Mouse (Mus musculus) natural killer cell, adult 2 months (primary cell): ENCODE measurements at regions not wholly inside any gene's neighbourhood (a gene's known extent, or its start where the extent isn't known, plus 50 kb on each side); places are given as distances from the start of the nearest gene placed in this dataset.
A peak's percentile ranks its signal among the peaks of the same experiment; 100 is the strongest.

ENCODE experiments used
- DNase-seq, 2 experiments: peaks; one replicate each; pipeline ENCODE4 v3.0.0; 2022; ENCODE audit warnings: low spot score in 2 of 2

DNA sequence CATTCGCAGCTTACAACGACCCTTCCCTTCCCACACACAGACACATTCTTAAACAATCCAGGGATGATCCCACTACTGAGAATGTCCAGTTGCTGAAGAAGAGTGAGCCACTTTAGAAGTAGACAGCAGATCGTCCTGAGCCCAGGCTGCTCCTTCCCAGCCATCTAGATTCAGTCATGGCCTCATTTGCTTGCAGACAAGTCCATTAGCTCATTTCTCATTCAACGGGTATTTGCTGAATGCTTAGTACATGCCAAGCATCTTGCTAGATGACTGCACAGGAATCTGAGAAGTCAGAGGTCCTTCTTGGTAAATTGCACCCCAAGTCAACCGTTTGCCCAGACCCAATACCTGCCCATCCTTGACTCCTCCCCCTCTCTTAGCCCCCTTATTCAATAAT, 57.8 kb downstream of the Ier5 start:
- no peak for DNase-seq

DNA sequence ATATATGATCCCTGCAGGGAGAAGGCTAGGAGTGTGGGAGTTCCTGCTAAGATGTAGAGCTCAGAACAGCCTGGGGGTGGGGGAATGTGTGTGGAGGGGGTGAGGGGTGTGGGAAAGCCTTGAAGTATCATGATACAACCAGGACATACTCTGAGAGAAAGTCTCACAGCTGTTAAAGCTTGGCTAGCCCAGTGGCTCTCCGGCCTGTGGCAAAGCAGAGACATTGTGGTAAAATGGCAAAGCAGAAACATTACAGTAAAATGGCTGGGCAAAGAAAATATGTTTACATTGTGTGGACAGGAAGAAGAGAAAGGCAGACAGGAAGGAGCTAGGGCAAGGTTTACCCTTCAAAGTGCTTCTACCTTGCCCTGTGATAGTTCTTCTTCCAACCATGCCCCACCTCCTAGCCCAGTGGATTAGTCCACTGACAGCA, 58.5 kb downstream of the Ier5 start:
- peak in 1 of 2 experiments; percentile 27 for DNase-seq

DNA sequence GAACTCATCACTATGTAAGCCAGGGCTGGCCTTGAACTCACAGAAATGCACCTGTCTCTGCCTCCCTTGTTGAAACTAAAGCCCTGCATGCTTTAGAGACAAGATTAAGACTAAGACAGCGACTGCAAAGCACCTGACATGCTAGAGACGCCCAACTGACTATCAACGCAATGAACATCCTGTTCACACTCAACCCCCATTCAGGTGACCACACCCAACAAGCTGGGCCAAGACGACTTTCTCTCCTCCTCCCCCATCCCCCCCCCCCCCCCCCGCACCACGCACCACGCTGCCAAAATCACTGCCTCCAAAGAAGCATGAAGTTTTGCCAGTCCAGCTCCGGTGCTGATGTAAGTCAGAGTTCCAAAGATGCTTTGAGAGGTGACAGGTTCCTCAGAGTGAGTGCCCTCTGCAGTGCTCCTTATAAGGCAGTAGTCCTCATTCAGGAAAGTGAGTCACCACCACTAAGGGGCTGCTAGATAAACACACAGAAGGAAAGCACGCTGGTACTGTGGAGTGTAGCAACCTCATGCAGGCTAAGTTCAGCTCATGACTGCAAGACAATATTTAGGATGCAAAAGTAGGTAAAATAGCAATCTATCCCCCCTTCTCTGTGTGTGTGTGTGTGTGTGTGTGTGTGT, 59.2 kb downstream of the Ier5 start:
- DNase-seq, result peak; percentile 68 to 76

DNA sequence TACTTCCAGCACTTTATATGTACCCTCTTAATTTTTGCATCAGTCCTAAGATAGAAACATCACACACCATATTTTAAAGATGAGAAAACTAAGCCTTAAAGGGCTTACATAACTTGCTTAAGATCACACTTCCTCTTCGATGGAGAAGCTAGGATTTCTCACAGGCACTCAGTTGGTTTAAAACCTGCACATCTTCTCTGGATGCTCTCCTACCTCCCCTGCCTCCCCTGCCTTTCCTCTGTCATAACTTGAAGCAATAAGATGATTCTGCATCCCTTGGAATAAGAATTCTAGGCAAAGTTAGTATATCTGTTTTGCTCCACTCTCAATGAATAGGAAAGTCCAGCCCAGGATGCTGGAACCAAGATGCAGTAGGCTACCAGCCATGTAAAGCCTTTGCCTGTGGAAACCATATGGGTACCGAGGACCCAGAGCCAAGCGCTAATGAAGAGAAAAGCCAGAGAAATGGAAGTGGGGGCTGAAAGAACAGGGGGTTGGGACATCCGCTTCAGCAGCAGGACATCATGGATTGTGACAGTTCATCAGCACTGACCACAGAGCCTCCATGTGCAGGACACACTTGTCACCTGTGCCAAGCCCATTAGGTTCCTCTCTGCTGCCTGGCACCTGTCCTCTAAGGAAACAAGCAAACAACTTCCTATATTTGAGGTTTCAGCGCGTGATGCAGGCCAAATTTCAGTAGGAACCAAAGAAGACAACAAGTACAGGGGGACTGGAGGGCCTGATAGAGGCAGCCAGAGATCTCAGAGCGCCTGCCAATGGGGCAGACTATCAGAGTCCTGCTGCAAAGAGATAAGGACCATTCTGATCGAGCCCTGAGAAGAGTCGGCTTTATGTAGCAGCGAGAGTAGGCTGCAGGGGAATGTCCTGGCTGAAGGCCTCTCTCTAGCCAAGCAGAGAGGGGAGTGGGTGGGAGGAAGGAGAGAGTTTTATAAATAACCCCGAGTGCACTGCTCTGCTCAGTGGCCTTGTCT, 60.5 kb downstream of the Ier5 start:
- DNase-seq, result peak in 1 of 2 experiments; percentile 74

DNA sequence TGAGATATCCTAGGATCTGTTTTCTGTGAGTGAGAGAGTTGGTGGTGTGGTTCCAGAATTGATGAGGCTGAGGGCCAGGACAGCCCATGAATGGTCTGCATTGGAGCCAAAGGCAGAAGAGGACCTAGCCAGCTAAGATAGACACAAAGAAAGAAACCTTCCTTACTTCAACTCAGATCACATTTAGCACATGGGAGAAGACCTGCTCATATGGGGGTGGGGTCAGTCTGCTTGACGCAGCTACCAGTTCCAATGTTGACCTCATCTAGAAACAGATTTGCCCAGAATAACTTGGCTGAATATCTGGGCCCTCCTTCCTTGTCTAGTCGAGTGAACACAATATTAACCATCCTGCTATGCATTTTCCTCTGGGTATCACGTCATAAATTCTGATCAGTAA, 62.0 kb downstream of the Ier5 start:
- no peak for DNase-seq

DNA sequence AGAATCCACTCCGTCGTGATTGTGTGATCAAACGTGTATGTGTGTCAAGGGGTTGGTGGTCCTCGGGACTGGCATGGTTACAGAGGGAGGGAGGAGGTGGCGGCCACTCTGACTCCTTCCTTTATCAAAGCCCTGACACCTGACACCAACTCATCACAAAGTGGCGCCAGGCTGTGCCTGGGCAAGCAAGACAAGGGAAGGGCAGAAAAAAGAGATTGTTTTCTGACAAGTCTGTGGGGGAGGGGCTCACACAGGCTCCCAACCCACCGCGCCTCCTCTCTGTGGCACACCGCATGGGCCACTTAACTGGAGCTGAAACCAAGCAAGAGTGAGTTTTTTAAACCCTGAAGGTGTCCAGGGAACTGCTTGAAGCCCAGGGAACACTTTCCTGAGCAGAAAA, 68.5 kb downstream of the Ier5 start:
- DNase-seq, result no peak

DNA sequence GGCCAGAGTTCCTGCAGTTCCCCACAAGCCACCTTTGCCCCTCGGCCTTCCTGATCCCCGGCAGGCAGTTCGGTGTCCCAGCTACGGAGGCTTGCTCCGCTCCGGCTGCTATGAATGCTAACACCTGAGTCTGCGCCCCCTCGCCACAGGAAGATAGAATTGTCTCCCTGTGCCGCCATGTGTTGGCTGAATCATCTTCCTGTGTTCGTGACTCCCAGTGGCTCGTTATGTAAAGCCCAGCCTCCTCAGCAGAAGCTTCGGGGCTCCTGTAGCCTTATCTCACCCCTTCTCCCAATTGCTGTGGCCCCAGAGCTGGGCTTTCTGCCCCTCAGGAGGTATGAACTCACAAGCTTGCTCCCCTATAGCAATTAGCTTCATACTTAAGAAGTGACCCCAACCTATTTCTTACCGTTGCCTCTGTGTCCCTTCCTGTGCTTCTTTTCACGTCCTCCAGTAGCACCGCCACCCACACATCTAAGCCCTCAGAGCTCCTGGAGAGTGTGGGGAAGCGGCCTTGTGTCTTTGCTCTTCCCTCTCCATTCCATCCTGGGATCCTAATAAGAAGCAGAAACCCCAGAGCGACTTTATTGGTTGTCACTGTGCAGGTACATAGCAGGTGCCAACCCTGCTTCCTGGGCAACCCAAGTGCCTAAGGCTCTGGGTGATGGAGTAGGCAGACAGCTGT, 70.1 kb downstream of the Ier5 start:
- DNase-seq, result peak; percentile 55 to 62

DNA sequence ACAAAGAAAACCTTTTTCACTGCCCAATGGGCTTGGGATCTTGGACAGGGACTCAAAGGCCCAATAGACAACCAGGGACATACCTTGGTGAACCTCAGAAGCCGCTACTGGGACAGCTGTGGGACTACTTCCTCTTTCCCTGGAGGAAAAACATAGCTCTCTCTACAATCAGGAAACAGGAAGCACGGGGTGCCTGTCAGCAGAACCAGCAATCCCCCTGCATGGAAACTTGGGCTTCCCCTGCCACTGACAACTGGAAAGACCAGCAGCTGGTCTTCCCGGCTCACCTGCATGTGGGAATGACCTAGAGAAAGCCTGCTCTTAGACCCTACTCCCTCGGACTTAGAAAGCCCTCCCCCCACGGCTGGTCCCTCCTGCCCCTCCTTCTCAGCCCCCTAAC, 70.7 kb downstream of the Ier5 start:
- DNase-seq, result peak in 1 of 2 experiments; percentile 18

DNA sequence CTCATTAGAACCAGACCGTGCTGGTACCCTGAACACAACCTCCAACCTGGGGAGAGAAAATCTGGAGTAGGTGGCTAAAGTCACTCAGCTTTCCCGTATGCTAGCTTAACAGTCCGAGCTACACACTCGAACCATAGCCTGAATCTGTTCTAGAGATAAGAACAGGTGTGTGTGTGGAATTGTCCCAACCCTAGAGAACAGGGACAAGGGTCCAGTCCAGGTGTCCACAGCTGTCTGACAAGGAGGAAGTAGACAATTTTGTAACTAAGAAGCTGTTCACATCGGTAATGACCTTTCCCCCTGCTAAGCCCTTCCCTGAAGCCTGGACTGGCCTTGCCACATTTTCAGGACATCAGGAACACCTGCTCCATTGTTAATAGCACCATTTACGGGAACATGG, 71.3 kb downstream of the Ier5 start:
- DNase-seq, result no peak

DNA sequence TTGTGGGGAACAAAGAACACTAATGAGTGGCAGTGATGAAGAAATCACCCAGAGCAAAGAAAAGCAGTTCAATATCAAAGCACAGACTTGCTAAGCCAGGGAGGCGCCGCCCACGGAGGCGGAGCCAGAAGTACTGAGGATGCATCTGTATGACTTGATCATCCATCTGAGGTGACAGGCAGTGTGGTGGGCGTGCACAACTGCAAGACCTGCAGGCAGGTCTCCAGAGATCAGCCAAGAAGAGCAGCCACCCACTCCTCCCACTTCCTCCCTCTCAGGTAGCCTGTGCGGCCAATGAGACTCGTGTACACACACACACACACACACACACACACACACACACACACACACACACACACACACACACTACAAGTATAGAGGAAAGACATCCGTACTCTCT, 71.9 kb downstream of the Ier5 start:
- DNase-seq, result peak; percentile 62 to 86

DNA sequence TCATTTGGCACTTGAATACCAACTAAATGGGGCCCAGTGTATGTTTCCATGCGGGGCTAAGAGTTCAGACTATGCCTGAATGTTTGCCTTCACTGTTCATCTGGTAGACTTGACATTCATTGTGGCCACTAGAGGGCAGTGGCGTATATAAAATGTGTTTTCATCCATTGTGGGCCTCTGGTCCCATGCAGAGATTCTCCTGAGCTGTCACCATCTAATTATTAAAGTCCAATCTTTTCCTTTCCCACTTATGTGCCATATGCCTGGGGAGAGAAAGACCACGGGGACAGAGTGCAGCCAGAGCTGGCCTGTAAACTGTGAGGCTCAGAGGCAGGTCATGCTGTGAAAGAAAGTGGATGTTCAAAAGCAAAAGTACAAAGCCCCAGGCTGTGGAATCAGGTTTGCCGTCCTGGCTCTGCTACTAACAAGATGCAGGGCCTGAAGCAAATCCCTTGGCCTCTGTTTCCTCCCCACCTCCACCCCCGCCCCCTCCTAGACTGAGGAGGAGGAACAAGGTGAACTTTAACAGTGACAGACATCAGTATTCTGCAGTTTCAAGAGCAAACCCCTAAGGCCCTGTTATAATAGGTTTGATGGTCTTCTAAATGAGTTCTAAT, 73.5 kb downstream of the Ier5 start:
- peak; percentile 67 to 81 for DNase-seq

DNA sequence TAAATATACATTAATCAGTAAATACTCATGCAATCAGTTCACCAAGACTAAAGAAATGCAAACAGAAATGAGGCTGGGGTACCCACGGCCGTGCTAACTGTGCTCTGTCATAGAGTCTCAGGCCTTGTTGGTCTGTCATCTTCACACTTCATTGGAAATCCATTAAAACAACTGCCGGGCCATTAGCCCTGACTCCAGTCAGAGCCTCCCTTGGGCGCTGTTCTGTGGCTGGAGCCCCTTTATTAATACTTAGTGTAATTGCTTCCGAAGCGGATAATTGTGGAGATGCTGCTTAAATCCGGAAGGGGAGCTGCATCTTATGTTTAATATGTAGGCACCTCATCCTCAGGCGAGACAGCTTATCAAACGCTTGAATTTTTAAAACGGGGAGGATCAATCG, 76.1 kb downstream of the Ier5 start:
- DNase-seq, result no peak

DNA sequence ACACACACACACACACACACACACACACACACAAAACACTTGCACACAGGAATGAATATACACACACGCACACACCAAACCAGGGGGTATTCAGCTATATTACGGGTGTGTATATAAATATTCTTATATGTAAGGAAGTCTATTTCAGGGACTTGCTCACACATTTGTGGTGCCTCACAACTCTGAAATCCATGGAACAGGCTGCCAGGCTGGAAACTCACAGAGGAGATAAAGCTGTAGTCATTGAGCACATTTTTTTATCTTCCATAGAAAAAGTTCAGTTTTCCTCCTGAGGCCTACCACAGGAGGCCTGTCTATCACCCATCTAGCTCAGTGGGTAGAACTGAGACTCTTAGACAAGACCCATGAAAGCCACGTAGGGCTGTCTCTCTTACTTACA, 83.8 kb downstream of the Ier5 start:
- no peak for DNase-seq

DNA sequence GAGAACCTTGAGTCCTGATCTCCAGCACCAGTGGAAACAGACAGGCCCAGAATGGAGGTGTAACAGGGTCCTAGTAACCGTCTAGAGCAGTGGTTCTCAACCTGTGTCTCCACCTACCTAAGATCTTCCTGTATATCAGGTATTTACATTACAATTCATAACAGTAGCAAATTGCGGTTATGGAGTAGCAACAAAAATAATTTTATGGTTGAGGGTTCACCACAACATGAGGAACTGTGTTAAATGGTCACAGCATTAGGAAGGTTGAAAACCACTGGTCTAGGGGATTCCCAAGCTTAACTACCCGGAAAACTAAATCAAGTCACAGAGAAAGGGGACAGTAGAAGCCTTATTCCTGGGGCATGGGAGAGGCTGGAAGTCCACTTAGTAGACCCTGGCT, 84.5 kb downstream of the Ier5 start:
- DNase-seq, result no peak

DNA sequence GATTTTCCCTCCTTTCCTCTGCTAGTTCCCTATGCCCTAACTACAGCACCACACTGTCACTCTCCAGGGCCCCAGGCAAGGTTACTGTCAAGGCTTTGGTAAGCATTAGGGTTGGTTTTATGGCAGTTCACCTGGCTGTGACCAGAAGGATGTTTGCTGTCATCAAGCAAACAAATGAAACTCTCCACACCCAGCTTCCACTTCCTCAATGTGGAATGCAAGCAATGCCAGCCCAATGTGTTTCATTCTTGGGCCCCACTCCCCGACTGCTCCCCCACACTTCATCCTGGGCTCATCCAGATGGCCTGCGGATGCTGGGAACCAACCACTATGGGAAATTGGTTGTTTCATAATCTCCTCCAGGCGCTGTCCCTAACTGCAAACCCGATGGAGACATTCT, 85.7 kb downstream of the Ier5 start:
- DNase-seq, result no peak

DNA sequence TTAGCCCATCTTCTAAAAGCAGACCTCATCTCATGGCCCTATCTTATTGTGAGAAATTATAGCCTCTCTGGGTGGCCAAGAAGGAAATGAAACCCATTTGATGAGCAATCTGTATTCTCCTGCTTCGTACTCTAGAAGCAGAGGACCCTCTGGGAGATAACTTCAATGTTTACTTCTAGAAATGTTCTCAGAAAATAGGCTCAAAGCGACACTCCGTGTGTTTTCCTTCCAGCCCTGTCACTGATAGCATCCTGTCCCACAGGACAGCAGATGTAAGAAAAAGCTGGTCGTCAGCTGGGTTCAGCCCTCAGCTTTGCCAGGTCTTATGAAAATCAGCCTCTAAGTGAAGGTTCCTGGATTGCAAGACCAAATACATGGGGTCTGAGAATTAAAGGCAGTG, 86.1 kb downstream of the Ier5 start:
- no peak for DNase-seq

DNA sequence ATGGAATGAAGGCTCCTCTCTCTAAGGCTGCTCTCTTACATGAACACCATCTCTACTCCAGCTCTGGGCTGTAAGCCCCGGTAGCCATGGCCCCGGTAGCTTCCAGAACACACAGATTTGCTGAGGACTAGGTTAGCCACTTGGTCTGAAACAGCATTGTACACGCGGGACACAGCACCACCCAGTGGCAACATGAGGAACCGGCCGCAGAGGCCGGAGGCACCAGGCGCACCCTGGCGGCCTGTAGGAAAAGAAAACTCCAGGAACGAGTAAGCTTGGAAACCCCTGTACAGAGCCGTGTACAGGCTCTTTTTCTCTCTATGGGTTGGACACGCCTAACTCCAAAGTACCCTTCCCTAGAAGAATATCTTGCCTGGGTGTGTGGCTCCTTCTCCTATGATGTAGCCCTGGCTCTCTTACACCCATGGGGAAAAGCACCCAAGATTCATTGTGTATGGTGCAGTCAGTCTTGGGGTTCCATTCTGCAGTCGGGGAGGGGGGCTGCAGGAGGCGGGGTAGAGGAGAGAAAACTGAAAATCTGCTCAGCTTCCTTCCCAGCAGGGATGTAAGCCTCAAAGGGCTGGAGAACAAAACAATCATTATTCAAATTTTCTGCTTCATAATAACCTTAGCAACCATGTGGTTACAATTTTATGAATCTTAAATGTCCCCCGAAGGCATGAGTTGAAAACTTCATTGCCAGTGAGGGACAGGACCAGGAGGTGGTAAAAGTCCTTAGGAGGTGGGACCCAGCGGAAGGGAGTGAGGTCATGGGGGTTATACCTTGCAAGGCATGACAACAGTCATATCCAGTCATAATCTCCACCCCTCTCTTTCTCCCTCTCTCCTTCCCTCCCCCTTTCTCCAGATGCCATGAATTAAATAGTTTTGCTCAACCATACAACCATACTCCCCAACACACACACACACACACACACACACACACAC, 92.6 kb downstream of the Ier5 start:
- DNase-seq, result peak; percentile 64 to 85

DNA sequence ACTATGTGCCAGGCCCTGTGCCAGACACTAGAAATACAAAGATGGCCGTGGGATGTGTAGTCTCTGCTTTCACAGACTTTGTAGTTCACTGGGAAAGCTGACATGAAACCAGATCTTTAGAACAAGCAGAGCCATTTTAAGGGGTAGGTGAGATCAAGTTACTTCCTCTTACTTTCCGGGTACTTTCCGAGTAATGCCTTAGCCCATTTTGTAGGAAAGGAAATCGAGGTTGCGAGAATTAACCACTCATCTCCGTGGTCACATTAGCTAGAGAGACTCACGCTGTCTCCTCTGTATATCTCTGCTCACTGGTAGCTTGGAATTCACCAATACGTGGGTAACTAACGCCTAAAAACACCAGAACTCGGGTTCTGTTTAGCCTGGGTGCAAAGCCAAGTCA, 93.3 kb downstream of the Ier5 start:
- DNase-seq, result no peak

DNA sequence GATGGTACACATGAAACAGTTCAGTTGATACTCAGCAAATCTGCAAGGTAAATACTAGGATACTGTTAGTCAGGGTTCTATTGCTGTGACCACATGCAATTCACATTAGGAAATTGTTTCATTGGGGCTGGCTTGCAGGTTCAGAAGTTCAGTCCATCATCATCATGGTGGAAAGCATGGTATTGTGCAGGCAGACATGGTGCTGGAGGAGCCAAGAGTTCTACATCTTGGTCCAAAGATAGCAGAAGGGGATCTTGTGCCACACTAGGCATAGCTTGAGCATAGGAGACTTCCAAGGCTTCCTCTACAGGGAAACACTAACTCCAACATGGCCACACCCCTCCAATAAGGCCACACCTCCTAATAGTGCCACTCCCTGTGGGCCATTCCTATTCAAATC, 99.1 kb downstream of the Ier5 start:
- DNase-seq, result no peak

DNA sequence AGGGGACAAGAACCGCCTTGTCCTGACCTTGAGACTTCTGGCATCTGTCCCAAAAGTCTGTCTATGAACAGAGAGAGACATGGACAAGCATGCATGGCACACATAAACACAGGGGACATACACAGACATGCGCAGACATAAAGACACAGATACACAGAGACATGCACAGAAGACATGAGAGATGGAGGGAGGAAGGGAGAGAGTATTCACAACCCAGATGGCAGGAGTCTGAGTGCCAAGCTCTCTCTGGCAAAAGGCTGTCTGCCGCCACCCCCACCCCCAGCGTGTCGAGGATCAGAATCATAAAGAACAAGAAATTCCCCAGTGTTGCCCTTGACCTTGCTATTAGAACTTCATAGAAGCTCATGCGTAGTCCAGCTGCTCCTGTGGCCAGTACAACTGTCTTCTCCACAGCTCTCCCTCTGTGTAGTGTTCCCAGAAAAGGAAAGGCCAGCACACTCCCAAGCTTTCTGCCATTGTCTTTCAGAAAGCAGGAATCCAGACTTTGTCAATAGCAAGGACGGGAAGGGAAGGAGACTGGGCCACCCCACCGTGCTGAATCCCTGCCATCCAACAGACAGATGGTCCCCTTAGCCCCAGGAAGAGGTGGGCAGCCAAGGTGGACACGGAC, 99.8 kb downstream of the Ier5 start:
- DNase-seq, result no peak
